Mouse (Mus musculus) CD4-positive, CD25-positive, alpha-beta regulatory T cell, adult 2 months (primary cell): ENCODE results near the gene Dtnb.
"Not testable (repeated sequence)": the region's sequence is repeated elsewhere in the genome, so short reads cannot be mapped to it uniquely, and the experiment has no call there.

ENCODE experiments used
- DNase-seq: peaks from one replicate; pipeline ENCODE4 v3.0.0-alpha.2; 2012; ENCODE audit warnings: low read depth, low spot score

Gene Dtnb

DNA sequence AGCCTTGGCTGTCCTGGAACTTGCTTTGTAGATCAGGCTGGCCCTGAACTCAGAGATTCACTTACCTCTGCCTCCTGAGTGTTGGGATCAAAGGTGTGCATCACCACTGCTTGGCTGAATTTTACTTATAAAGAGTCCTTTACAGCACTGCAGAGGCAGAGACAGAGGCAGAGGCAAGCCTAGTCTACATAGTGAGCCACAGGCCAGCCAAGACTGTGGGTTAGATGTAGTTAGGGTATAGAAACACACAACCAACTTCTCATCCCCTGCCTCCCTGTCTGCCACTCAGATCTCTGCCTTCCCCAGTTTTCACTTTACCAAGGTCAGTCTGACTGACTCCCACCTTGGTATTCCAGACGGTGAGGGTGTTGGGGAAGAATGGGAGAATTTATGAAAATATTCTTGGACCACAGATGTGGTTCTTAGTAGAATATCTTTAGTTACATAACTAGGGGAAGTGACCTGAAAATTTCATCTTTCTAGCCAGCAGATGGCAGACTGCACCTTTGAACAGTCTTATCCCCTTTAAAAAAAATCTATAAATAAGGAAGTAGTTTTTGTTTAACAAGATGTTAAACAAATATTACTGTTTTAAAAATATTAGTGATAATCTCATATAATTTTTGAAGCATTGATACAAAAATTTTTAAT, 88.9 kb downstream of the Dtnb start:
- peak; percentile 71 for DNase-seq

DNA sequence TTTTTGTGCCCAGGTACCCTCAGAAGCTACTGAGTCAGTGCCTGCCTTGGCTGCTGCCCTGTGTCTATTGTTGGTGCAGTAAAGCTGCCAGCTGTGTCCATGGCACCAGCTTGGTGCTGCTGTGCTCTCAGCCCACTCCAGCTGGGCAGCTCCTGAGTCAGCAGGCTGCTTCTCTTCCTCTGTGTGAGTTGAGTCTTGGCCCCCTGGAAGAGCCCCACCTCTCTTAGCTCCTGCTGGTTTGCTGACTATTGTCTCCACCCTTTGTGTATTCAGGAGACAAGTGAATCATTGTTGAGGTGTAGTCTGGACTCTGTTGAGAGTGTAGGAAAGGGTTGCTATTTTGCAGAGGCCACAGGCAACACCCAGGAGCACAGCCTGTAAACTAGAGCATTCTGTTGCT, 90.5 kb downstream of the Dtnb start:
- DNase-seq = no peak

DNA sequence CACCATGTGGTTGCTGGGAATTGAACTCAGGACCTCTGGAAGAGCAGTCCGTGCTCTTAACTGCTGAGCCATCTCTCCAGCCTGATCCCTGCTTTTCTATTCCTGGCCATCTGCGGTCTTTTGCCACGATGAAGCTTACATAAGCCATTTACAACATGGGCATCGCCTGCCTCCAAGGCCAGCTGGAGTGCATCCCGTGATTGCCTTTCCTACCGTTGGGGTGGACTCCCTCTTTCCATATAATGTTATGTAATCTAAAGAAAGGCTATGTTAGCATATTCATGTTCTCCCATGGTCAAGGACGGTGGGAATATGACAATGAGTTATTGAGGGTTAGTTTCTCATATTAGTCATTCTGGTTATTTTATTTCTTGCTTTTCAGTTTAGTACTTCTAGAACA, 91.2 kb downstream of the Dtnb start:
- no peak for DNase-seq

DNA sequence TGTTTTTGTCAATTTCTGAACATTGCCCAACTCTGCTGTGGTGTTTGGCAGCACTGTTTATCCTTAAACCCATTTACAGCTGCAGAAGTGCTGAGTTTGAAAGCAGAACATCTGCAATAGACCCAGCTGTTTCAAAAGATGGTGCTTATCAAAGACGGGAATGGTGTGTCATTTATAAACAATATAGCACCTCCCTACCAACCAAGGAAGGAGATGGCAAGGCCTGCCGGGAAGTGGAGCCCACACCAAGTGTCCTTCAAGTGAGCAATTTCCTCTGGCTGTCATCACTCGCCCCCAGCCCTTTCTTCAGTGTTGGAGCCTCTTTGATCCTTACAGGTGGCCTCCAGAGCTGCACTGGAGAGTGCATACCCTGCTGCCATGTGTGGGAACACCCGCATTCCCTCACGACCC, 97.8 kb downstream of the Dtnb start:
- DNase-seq = no peak

DNA sequence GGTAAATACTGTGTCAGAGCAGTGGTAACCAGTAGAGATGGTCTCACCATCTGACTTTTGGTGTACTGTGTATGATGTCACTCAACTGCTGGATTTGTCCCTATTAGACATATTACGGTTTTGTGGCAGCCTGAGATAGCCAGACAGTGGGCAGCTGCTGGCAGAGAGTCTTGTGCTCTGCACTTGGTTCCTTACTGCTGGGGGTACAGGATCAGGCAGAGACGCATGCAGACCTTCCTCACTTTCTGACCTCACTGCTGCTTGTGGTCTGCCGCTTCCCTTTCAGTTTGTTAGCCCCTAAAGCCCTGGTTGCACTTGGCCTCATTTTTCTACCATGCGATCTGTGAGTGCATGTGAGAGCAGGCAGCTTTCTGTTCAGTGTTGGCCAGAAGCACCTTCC, 98.9 kb downstream of the Dtnb start:
- no peak for DNase-seq

DNA sequence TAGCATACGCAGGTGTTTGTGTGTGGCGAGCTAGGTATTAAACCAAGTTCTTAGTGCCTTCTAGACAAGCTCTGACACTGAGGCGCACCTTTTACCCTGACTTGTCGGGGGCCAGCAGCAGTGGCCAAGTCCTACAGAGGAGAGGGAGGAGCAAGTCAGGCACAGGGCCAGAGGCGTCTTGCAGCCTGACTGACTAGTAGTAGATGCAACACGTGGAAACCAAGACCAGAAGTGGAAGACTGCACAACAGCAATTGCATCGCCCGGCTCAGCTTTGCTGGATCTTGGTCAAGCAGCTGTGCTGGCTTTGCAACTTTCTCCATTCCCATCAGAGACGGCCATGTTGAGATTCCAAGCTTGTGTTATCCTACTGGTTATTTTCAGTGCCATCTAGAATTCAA, 100.6 kb downstream of the Dtnb start:
- DNase-seq = no peak

DNA sequence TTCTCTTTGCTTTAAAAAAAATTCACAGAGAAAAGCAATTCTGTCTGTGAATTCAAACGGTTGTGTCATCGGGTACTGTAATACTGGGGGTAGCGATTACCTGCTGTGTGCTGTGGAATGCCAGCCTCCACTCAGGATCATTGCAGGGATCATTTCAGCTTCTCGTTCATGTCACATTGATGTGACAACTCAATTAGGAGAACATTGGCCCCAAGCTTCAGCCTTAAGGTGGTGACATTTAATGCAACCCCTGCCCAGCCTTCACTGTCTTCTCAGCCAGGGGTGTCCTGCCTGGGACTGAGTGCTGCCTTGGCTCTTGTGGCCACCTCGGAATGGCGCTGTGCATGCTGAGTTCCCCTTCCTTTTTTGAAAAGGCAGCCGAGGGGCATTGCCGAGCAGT, 101.7 kb downstream of the Dtnb start:
- no peak for DNase-seq

DNA sequence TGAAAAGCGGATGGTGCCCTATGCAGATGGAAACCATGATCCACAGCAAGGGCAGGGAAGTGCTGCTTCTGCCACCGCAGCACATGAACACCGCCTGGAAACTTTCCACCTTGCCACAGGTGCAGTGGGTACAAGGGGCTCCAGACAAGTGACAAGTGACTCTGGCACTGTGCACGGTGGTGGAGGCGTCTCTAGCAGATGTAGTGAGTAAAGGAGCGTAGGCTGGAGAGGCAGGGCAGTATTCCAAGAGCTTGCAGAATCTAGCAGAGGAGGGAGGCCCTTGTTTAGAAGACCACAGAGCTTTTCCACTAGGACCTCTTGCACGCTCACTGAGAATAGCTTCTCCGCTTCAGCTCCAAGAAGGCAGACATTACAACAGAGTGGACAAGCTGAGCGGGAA, 102.7 kb downstream of the Dtnb start:
- DNase-seq = no peak

DNA sequence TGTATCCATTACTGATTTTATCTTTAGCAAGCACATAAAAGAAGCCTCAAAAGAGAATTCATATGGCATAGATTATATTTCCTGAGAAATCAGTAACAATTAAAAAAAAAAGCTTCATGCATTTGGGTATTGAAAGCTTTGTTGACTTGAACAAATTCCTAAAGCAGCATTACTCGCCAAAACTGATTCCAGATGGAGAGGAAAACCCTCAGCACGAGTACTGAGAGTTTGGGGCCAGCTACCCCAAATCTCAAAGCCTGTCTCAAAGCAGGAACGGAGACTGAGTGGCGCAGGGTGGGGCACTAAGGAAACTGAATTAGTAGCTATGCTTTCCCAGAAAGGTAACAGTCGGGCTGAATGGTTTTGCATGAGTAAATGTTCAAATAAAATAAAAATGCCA, 108.5 kb downstream of the Dtnb start:
- DNase-seq = no peak

DNA sequence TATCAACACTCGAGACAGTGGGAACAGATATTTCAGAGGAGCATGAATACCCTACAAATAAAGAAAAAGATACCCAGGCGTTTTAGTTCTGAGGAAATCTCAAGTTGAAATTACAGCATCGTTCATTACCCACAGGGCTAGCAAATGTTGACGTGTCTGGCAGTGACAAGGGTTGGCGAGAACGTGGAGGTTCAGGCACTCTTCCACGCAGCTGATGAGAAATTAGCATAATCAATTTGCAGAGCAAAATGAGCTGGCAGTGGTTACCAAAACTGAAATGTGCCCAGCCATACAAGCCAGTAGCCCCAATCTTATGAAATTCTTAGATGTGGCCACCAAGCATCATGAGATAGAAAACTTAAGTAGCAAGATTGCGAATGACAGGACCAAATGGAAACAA, 110.9 kb downstream of the Dtnb start:
- no peak for DNase-seq

DNA sequence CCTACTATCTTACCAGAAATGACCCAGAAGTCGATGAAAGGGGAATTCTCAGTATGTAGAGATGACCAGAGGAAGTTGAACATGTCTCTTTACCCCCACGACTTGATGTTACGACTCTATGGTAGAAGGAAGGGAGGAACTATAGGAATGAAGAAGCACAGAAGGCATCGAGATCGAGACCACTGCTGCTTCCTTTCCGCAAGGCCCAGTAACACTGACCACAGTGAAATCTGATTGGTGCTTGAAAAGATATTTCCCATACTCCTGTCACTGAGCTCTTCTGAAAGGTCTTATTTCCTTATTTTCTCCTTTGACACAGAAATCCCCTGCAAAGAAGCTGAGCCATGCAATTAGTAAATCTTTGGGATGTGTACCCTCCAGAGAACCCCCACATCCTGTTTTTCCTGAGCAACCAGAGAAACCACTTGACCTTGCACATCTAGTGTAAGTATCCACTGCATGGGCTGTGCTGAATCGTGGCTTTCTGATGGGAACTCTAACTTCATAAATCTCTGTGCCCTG, 114.3 kb downstream of the Dtnb start:
- DNase-seq = no peak

DNA sequence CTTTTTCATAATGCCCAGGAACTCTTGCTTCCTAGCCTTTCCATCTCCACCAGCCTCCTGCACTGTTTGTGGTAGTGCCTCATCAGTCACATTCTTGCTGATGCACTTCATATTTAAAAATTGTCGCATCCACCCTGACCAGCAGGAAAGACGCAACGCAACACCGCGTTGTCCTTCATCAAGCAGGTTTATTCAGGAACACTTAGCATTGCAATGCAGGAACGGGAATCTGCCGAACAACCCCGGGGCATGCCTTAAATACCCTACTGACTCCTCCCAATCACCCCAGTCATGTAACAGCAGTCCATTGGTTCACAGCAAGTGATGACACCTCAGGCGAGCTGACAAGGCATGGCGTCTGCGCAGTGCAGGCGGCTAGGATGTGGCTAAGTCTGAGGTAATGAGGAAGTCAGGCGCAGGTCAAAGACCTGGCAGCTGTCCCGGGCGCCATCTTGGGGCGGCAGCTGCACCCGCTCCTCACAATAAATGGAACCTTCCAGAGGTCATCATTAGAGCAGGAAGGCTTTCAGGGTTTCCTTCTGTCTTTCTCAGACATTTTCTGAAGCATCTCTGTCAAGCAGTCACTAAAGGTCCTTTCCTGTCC, 118.8 kb downstream of the Dtnb start:
- DNase-seq = not testable (repeated sequence)

DNA sequence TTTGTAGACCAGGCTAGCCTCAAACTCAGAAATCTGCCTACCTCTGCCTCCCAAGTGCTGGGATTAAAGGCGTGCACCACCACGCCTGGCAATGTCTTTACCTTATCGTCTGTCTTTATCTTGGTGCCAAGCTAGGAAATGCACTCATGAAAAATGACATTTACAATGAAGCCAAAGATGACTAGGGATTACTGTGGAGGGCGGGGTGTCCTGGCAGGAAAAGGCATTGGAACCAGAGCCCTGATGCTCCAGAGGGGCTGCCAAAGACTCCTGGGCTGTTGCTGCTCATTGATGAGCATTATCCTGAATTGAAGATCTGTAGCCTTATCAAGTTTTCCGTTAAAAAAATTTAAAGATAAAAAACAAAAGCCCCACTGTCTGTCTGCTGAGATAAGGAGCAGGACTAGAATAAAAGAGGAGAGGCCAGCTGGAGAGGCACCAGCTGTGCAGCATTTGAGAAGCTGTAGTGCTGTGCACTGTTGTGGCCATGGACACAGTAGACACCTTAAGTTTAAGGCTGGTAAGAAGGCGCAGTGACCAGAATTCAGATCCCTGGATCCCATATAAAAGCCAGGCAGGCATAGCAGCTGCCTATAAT, 120.7 kb downstream of the Dtnb start:
- DNase-seq = no peak

DNA sequence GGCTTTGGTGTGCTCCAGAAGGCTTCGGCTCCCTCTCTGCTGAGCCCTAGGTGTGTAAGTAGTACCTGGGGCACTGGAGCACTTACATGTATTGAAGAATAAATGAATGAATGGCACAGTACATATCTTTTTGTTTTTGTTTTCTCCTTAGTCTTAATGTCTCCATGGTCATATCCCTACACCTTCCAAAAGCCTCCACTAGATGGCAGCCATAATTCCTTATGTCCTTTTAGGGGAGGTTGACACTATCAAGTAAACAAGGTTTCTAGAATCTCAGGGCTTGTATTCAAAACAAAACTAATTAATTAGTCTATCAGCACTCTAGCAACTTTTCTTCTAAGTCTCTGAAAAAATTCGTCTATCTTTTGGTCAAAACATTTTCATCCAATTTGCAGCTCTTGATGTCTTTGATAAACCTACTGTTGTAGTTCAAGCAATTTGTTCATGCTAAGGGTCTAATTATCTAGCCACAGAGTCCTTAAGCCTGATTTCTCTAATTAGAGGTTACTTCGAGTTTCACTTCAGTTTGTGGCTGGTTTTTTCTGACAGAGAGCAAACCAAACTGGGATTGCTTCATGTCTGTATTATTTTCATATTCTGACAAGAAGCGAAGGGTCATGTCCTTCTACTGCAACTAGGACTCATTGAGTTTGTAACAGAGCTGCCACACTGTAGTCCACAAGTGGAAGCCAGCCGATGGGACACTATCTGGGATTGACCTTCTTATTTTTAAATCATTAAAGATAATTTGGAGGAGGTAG, 123.7 kb downstream of the Dtnb start:
- DNase-seq = peak; percentile 78

DNA sequence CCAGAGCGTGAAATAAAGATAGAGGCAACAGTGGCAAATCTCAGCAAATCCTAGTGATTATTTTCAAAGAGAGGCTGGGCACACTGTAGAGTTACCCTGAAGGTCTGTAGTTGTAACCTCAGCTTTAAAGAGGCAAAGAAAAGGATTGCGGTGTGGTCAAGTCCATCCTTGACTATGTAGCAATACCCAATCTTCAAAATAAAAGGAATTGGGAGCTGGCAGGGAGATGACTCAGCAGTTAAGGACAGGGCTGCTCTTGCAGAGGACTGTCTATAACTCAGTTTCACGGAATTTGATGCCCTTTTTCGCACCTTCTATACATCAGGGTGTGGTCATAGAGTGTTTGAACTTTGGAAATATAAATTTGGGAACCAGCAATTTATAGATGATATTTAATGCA, 128.3 kb downstream of the Dtnb start:
- no peak for DNase-seq

DNA sequence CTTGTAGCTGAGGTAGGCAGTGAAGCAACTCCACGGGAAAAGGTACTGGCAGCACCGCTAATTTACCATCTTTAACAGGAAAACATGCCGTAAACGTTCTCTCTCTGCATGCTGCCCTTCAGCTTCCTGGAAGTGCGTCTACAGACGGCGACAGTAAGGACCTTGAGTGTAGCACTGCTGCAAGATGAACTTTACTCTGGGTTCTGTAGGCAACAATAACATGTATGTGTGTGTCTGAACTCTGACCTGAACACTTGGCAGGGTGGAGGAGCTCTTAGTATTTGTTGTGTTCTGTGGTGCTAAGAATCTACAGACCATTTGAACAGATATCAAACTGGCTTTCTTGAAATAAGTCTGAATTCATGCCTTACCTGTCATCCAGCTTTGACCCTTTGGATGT, 130.7 kb downstream of the Dtnb start:
- no peak for DNase-seq

DNA sequence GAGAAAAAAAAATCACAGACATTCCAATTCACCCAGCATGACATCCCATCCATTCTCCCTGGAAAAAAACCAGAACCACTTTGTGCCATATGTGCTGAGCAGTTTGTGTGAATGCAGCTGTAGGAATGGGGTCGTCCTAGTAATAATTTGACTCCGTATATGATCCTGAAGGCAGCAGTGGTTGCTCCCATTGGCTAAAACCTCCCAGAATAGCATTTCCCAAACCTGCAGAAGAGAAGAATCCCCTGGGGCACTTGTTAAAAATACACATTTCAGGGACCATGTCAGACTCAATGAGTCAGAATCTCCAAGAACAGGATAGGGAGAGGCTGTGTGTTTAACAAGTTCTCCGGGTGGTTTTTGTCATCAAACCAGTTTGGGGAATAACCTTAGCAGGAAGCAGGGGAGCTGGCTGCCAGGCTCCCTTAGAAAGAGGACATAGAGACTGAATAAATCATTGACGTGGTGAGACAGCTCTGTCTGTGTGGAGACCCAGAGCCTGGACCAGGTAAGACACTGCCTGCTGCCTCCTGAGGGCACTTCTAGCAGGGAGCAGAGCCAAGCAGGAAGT, 147.1 kb downstream of the Dtnb start:
- DNase-seq = no peak

DNA sequence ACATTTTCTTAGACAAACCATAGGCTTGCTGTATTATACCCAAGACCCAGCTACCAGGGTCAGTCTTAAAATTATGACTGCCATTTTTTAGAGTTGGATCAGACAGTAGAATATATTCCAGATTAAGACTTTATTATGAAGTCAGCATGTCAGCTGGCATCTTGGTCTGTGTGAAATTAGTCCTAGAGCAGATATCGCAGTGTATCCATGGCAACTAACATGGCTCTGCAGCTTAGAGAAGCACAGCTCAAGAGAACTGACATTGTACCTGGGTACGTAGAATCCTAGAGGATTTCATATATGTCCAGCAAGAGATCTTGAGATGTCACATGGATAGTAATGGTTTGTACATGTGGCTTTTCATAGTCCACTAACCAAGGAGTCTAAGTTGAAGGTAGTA, 148.3 kb downstream of the Dtnb start:
- no peak for DNase-seq

DNA sequence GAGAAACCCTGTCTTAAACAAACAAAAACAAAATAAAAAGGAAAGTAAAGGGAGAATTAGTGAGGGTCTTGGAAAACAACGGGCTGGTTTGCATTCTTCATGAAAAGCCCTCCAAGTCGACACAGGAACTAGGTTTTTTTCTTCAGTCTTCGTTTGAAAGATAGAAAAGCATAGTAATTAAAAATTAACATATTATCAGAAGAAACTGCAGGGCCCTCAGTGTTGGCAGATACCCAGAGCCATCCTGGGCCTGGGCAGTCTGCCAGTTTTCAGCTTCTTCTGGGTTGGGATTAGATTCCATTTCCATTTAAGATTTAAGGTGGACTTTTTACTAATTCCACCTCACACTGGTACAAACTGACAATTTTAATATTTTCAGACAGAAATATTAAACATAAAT, 151.6 kb downstream of the Dtnb start:
- no peak for DNase-seq

DNA sequence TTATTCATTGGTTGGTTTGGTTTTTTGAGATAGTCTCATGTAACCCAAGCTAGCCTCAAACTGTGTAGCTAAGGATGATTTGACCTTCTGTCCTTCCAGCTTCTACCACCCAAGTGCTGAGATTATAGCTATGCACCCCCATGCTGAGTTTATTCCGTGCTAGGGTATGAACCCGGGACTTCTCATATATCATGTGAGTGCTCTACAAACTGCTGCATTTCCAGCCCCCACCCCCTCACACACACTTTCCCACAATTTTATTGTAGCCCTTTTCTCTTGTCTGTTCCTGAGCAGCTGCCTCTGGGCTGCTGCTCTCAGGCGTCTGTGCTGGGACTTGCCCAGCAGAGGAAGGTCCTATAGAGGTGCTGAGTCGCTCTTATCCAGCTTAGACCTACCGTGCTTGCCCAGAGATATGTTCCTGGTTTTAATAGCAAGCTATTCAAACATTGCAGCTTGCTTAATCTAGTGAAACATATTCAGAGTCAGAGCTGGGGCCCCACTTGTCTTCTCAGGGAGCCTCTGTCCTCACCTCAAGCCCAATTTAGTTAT, 152.7 kb downstream of the Dtnb start:
- DNase-seq = no peak

DNA sequence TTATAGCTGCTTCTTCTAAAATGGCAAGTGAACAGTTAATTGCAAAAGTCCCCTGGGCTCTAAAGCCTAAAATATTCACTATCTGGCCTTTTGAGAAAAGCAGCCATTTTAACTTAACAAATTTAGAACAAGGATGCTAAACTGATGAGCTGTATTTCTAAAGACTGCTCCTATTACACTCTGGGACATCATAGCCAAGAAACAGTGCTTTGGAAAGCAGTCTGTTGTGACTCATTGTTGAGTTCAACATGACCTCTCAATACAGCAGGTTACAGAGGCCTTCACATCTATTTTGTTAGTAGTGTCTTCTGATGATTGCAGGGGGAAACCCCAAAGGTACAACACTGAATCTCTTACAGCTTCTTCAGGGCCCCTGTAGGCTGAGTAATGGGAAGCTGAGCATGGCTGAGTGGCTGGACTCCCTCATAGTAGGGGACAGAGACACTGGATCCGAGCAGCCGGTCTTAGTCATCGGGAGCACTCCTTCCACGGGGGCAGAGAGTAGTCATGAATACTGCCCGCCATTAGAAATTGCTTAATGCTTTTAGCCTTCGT, 157.4 kb downstream of the Dtnb start:
- DNase-seq = no peak
